Mouse (Mus musculus) liver, adult 2 months (tissue): Measurements from ENCODE around the gene Cd164. TPM values are rescaled to one million over a fixed set of nuclear protein-coding genes. Genes with fewer than 3 reads are reported as not detected.
"Not testable (repeated sequence)": the region's sequence is repeated elsewhere in the genome, so short reads cannot be mapped to it uniquely, and the experiment has no call there.

Source experiments
- DNase-seq: peaks from one replicate; pipeline ENCODE4 v3.0.0-alpha.2; 2011; ENCODE audit warnings: low read depth, low spot score; ENCODE audit errors: extremely low read depth
- H3K27ac ChIP-seq: fragments of 200-500 bp; replicated peaks from 2 replicates; pipeline ENCODE4 v1.5.1; 2012; ENCODE audit warnings: low read depth, mild to moderate bottlenecking, control low read depth, inconsistent platforms, low read length; ENCODE audit not compliant: insufficient read depth
- H3K27me3 ChIP-seq: fragments of 200-500 bp; 2 replicates; pipeline ENCODE4 v1.6.1; 2012; ENCODE audit warnings: mild to moderate bottlenecking, moderate library complexity, low read length, inconsistent platforms; ENCODE audit not compliant: control insufficient read depth, insufficient read depth
- H3K36me3 ChIP-seq: fragments of 200-500 bp; 2 replicates; pipeline ENCODE4 v1.6.1; 2012; ENCODE audit warnings: low read length, inconsistent platforms; ENCODE audit not compliant: control insufficient read depth, insufficient read depth
- H3K4me1 ChIP-seq: fragments of 200-500 bp; 2 replicates; pipeline ENCODE4 v1.6.1; 2011; ENCODE audit warnings: low read length; ENCODE audit not compliant: control insufficient read depth, insufficient read depth
- H3K4me3 ChIP-seq: fragments of 200-500 bp; 2 replicates; pipeline ENCODE4 v1.5.1; 2011; ENCODE audit warnings: low read depth, mild to moderate bottlenecking, control low read depth, low read length, moderate library complexity; ENCODE audit not compliant: insufficient read depth
- H3K79me2 ChIP-seq: fragments of 200-500 bp; 2 replicates; pipeline ENCODE4 v1.6.1; 2012; ENCODE audit warnings: inconsistent platforms, mild to moderate bottlenecking, low read length, moderate library complexity; ENCODE audit not compliant: control insufficient read depth, insufficient read depth
- H3K9ac ChIP-seq: fragments of 200-500 bp; 2 replicates; pipeline ENCODE4 v1.6.1; 2012; ENCODE audit warnings: low read depth, mild to moderate bottlenecking, control low read depth, inconsistent platforms, low read length
- CTCF ChIP-seq: fragments of 200-500 bp; IDR thresholded peaks from 2 replicates; pipeline ENCODE4 v1.5.1; 2011; ENCODE audit warnings: low read depth, low read length, control low read depth
- POLR2A ChIP-seq: fragments of 200-500 bp; IDR thresholded peaks from 2 replicates; pipeline ENCODE4 v1.6.1; 2011; ENCODE audit warnings: low read length, control low read depth; ENCODE audit not compliant: insufficient read depth; ENCODE audit errors: extremely low read depth
- WGBS: fragments of 180-500 bp; shearing (Covaris S2); methylation state at CpG from one replicate; pipeline ENCODE4 v1.1.7; 2018; 5-methylcytosine and 5-hydroxymethylcytosine counted together
- polyA plus RNA-seq: library from polyadenylated mRNA; depleted of rRNA; stranded (reverse); fragments of >200 nt; gene quantifications from 2 replicates; pipeline ENCODE4 v1.2.3, GENCODE M21; 2012
- total RNA-seq: library from RNA; depleted of rRNA; stranded (reverse); fragments of >200 nt; gene quantifications from 2 replicates; pipeline ENCODE4 v1.2.3, GENCODE M21; 2014

The Cd164 gene
- total and polyA plus RNA-seq, 2 experiments: 155 to 182 TPM

GRCm38 (mm10) chr10:41505446-41505845 lies 13.8 kb upstream of the Cd164 start:
- not testable (repeated sequence) for H3K27me3 ChIP-seq, H3K27ac ChIP-seq, H3K79me2 ChIP-seq, H3K36me3 ChIP-seq, H3K4me3 ChIP-seq, H3K9ac ChIP-seq, H3K4me1 ChIP-seq
- peak; percentile 83 for TF ChIP-seq CTCF
- 5% methylated on average over 3 of the region's 3 CpGs for WGBS
- peak; percentile 74 for DNase-seq

GRCm38 (mm10) chr10:41509160-41509559 lies 10.1 kb upstream of the Cd164 start:
- WGBS: 62% methylated on average over 2 of the region's 2 CpGs
- Histone ChIP-seq H3K79me2 (no peaks in the 10 kb centered on the region), H3K4me1 (no peaks in the 10 kb centered on the region), H3K27me3 (no peaks in the 10 kb centered on the region), H3K9ac (no peak overlapping the region), H3K27ac (no peak overlapping the region), H3K4me3 (no peak overlapping the region), H3K36me3 (no peaks in the 10 kb centered on the region)
- DNase-seq: no peak
- TF ChIP-seq POLR2A: no peak
- TF ChIP-seq CTCF: peak; percentile 61; the same call in 1 of the 2 replicates

- H3K4me3 ChIP-seq: no peak overlapping the region
- H3K4me1 ChIP-seq: no peaks in the 10 kb centered on the region
- H3K27ac ChIP-seq: no peak overlapping the region
- H3K9ac ChIP-seq: no peak overlapping the region
- H3K79me2 ChIP-seq: no peaks in the 10 kb centered on the region
- WGBS: 89% methylated on average over 4 of the region's 4 CpGs
- no peaks in the 10 kb centered on the region for H3K36me3 ChIP-seq
- DNase-seq: no peak
- TF ChIP-seq POLR2A (no peak), CTCF (no peak)
- no peaks in the 10 kb centered on the region for H3K27me3 ChIP-seq
Observed at GRCm38 (mm10) chr10:41514301-41514700, 4.9 kb upstream of the Cd164 start.

GRCm38 (mm10) chr10:41514921-41515320 lies 4.3 kb upstream of the Cd164 start:
- H3K36me3 ChIP-seq: no peaks in the 10 kb centered on the region
- no peaks in the 10 kb centered on the region for H3K4me1 ChIP-seq
- H3K9ac ChIP-seq: no peak overlapping the region

GRCm38 (mm10) chr10:41518508-41518980 lies 670 bp upstream of the Cd164 start:
- no peaks in the 10 kb centered on the region for H3K27me3 ChIP-seq
- 0% methylated on average over 23 of the region's 23 CpGs for WGBS
- peaks cover 25% of the 10 kb centered on the region; the same call in 1 of the 2 replicates for H3K79me2 ChIP-seq
- TF ChIP-seq CTCF: peak; percentile 57
- TF ChIP-seq POLR2A: no peak
- peak overlapping the region; percentile 85 for H3K4me3 ChIP-seq
- peaks cover 7% of the 10 kb centered on the region for H3K4me1 ChIP-seq
- H3K9ac ChIP-seq: peak overlapping the region; percentile 72
- DNase-seq: peak; percentile 85
- peak overlapping the region; percentile 90 for H3K27ac ChIP-seq
- H3K36me3 ChIP-seq: peaks cover 4% of the 10 kb centered on the region

More at GRCm38 (mm10) chr10:41514921-41515320, 4.3 kb upstream of the Cd164 start:
- peaks cover 5% of the 10 kb centered on the region; the same call in 1 of the 2 replicates for H3K79me2 ChIP-seq
- no peak overlapping the region for H3K27ac ChIP-seq
- H3K4me3 ChIP-seq: no peak overlapping the region
- H3K27me3 ChIP-seq: no peaks in the 10 kb centered on the region
- DNase-seq: no peak
- TF ChIP-seq CTCF: no peak

- Histone ChIP-seq H3K27ac (peak overlapping the region; percentile 84), H3K9ac (peak overlapping the region; percentile 97), H3K36me3 (peaks cover 13% of the 10 kb centered on the region), H3K27me3 (no peaks in the 10 kb centered on the region), H3K4me1 (peaks cover 11% of the 10 kb centered on the region), H3K4me3 (peak overlapping the region; percentile 85), H3K79me2 (peaks cover 29% of the 10 kb centered on the region; the same call in 1 of the 2 replicates)
- TF ChIP-seq POLR2A: no peak
- TF ChIP-seq CTCF: no peak
- DNase-seq: peak; percentile 61
- WGBS: under 1% methylated on average over 65 of the region's 65 CpGs
Observed at GRCm38 (mm10) chr10:41519640-41520409, 611 bp downstream of the Cd164 start.
